Mouse (Mus musculus) thymus, postnatal 36 days (tissue): Measurements from ENCODE around the gene Atp8b5.
A peak's percentile ranks its signal among the peaks of the same experiment; 100 is the strongest.

ENCODE experiments used
- DNase-seq, 2 experiments: peaks; one replicate each; pipeline ENCODE4 v3.0.0; 2022; ENCODE audit warnings: mixed read lengths in 2 of 2

The Atp8b5 gene

DNA sequence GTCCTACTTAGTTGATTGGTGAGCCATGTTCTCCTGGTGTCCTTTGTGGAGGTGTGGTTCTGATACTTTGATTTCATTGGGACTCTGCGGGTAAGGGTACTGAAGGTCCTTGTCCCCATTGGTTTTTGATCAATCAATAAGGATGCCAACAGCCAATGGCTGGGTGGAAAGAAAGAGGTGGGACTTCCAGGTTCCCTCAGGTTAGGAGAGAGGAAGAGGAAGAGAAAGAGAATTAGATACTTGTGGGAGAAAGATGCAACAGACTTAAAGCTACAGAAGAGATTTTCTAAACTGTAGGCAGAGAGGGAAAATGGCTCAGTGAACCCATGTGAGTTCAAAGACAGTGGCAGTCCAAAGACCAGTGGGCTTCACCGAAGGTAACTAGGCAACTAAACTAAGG, 60.2 kb downstream of the Atp8b5 start:
- DNase-seq = no peak

DNA sequence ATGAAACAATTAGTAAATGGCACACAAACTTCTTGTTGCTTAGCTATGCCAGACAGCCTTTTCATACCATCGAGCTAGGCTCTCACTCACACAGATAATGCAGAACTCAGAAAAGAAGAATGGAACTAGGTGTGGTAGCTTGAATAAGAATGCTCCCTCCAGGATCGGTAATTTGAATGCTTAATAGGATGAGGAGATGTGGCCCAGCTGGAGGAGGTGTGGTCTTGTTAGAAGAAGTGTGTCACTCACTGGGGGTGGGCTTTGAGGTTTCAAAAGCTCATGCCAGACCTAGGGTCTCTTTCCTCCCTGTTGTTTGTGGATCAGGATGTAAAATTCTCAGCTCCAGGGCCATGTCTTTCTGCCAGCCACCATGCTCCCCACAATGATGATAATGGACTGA, 67.8 kb downstream of the Atp8b5 start:
- no peak for DNase-seq

DNA sequence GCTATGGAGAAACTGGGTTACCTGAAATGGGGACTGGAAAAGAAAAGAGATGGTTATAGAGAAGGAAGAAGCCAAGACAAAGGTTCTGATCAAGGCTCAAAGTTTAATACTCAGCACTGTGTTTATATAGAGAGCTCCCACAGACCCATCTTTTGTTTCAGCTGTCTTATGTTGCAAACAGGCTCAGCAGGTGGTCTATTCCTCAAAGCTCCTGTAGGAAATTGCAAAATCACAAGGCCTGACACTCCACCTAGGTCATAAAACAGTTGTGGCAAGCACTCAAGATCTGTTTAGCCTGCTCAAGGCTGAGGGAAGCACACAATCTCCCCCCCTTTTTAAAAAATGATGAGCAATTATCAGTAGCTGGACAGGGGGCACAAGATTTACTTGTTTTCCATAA, 69.2 kb downstream of the Atp8b5 start:
- DNase-seq = no peak

DNA sequence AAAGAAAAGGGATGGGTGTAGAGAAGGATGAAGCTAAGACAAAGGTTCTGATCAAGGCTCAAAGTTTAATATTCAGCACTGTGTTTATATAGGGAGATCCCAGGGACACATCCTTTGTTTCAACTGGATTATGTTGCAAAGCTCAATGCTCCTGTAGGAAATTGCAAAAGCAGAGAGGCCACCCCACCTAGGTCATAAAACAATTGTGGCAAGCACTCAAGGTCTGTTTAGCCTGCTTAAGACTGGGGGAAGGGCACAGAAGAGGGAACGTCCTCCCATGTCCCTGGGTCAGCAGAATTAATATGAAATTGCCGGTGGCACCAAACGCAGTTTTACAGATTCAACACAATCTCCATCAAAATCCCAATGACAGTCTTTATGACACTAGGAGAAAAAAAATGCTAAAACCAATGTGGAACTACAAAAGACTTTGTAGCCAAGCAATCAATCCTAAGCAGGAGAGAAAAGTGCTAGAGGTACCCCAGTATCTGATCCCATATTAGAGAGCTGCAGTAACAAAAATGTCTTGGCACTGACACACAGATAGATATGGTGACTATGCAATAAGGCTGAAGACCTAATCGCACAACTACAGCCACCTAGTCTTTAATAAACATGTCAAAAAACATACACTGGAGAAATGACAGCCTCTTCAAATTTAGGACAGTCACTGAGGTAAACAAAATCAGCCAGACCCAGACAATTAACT, 73.3 kb downstream of the Atp8b5 start:
- no peak for DNase-seq

DNA sequence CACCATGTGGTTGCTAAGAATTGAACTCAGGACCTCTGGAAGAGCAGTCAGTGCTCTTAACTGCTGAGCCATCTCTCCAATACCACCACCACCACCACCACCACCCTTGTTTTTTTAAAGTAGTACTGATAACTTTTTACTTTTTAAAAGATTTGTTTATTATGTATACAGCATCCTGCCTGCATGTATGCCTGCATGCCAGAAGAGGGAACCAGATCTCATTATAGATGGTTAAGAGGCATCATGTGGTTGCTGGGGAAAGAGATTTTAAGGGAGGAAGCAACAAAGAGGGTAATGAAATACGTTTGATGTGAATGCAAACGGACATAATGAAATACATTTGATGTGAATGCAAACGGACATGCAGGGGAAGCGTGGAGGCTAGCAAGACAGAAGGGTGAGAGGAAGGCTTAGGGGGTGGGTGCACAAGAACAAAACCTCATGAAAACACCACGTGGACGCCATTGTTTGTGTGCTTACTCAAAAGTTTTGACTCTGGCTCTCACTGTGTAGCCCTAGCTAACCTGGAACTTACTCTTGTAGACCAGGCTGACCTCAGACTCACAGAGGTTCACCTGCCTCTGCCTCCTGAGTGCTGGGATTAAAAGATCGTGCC, 74.4 kb downstream of the Atp8b5 start:
- DNase-seq = no peak

DNA sequence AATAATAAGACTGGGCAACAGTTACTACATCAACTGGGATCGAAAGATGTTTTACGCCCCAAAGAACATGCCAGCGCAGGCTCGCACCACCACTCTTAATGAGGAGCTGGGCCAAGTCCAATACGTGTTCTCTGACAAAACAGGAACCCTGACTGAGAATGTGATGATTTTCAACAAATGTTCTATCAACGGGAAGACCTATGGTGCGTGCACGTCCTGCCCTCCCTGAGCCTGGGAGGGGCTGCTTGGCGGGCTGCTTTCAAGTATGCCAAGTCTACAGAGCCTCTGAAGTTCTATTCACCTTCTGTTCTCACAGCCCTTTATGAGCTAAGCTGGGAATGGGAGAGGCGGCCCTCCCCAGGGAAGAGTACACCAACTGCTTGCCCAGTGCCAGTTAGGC, 75.5 kb downstream of the Atp8b5 start:
- no peak for DNase-seq

DNA sequence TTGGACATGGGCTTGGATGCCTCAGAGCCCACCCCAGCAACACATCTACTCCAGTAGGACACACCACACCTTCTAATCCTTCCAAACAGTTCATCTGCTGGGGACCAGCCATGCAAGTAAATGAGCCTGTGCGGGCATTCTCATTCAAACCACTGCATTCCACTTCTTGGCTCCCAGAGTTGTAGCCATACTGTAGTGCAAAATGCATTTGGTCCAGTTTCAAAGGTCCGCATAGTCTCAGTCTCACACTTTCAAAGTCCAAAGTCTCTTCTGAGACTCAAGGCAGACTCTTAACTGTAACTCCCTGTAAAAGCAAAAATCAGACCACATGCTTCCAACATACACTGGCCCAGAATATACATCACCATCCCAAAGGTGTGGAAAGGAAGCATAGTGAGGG, 78.0 kb downstream of the Atp8b5 start:
- no peak for DNase-seq

DNA sequence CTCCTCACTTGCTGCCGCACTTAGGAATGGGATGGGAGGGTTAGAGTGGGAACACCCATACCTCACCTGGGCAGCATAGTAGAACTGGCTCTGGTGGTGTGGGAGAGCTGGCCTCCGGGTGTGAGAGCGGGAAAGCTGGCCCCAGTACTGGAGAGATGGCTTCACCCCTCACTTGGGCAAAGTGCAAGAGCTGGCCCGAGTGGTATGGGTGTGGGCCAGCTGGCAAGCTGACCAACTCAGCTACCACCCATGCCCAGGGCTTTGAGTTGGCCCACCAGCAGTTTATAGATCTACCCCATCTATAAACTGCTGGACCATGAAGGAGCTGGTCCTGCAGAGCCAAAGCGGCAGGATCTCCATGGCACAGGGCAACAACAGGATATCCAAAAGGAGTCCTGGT, 82.2 kb downstream of the Atp8b5 start:
- DNase-seq = no peak

DNA sequence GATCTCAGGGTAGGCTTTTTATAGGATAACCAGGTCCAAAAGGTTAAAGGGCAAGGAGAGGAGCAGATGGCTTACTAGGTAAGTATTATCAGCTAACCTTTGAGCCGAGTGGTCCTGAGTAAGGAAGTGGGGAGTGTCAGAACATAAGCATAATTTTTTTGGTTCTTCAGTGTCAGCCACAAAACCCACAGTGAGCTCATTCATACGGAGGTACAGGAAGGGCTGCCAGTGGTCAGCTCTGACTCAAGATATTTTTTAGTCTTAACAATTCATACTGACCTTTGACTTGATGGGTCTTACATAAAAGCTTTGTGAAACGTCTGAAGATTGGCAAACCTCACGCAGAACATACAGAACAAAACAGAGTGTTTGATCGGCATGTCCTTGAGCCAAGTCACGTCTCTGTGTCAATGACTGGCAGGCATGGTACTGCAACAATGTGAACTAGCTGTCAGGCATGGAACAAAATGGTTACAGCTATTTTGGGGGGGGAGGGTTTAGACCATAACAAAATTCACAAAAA, 83.1 kb downstream of the Atp8b5 start:
- DNase-seq = no peak

DNA sequence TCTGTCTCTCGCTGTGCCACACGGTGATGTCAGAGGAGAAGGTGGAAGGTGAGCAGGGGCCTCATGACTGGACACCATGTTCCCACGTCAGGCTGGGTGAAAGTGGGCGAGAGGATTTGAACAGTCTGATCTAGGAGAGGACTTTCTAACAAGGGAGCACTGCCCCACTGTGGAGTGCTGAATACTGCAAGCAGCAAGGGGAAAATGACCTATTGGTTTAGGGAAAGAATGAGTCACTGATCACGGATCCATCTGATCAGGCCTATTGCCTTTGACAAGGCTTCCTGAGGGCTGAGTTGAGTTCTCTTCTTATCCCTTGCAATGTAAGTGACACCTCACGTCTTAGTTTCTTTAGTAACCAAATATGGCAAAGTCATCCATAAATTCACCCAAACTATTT, 86.7 kb downstream of the Atp8b5 start:
- no peak for DNase-seq

DNA sequence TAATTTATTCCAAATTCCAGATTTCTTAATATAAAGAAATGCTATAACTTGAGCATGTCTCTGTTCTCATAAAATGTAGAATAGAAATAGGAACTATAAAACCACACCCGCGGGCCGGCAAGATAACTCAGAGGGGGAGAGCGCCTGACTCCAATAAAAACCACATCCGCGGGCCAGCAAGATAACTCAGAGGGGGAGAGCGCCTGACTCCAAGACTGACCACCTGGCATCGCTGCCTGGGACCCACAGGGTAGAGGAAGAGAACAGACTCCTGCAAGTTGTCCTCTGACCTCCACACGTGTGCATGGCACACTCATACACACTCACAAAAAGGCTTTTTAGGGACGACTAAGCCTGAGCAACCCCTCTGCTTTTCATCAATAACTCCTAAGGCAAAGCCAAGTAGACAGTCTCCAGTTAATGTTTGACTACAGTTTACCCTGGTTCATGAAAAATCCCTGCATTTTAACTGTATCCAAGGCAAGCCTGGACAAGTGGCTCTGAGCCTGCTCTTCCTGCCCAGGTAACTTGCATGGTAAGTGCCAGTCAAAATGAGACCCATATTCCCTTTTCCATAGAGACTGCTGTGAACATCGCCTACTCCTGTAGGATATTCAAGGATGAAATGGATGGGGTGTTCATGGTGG, 98.1 kb downstream of the Atp8b5 start:
- no peak for DNase-seq

DNA sequence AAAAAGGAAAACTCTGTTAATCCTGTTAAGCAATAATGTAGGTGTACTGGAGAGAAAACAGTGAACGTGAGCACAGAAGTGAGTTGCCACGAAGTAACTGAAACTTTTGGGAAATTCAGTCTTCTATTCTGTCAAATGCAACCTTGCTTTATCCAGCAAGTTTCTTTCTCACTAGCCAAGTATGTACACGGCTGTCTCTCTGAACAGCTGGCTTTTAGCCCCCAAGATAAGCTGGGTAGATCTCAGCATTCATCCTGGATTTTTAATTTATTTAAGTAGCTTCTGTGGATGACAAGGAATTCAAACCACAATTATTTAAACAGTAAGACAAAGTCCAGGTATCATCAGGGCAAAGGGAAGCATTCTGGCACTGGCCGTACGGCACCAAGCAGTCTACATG, 100.3 kb downstream of the Atp8b5 start:
- DNase-seq = no peak

DNA sequence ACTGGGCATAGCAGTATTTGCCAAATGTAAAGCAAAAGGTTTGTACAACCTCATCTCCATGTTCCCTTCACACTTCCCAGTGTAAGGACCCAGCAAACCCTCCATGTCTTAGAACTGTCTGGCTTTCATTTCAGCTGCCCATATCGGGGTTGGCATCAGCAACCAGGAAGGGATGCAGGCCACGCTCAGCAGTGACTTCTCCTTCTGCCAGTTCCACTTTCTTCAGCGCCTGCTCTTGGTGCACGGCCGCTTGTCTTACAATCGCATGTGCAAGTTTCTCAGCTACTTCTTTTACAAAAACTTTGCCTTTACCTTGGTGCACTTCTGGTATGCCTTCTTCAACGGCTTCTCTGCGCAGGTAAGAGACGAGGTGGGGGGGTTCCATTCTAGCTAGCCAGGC, 100.8 kb downstream of the Atp8b5 start:
- DNase-seq = no peak

DNA sequence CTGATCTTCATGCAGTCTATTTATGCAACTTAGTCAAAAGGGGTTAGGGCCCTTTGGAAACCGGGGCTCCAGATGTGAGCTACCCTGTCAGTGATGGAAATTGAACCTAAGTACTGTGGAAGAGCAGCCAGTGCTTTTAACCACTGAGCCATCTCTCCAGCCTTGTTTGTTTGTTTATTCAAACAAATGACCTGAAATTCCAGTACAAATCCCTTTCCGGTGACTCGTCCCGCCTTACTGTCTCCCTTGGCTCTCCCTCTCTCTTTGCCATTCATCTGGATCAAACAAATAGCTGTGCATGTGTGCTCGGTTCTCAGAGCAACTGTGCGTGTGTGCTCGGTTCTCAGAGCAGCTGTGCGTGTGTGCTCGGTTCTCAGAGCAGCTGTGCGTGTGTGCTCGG, 104.4 kb downstream of the Atp8b5 start:
- no peak for DNase-seq

DNA sequence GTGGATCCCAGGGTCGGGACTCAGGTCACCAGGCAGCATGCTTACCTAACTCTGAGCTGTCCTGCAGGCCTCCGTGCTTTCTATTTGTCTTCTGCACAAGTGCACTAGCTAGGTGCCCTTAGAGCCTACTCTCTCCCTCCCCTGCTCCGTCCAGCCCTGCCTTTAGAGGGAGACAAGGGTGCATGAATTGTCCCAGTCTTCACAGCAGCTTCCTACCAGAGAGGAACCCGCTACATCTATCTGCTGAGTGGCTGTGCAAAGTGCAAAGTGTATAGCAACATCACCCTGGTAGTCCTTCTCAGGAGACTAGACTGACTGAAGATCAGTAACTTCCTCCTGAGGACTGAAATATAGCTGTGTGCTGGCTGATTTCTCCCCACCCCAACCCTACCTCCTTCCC, 105.2 kb downstream of the Atp8b5 start:
- DNase-seq = no peak

DNA sequence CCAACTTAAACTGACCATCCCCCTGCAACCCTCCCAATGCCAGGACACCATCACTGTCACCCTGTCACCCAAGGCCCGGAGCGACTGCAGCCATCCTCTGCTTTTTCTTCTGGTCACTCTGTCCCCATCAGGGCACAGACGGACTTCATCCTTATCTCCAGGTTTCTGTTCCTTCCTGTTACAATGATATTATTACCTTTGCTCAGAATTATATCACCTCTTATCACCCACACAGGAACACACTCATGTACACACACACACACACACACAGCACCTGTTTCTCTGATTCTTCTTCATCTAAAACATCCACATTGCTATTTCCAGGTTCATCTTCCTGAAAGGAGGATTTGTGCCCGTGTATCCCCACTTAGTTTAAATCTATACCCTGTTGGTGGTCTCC, 107.3 kb downstream of the Atp8b5 start:
- DNase-seq = no peak

DNA sequence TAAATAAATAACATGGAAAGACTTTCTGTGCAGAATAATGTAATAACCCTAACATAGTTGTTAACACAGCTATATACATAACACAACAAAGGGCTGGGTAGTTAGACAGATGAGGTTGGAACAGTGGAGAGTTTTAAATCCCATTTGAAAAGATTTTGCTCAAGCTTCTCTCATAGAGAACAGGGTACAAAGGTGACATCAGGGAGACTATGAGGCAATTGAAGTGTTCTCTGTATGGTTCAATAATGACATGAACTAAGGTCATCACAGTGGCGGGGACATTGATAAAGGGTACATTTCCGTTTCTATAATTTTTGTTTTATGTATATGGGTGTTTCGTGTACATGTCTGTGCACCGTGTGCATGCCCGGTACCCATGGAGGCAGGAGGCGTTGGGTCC, 112.6 kb downstream of the Atp8b5 start:
- no peak for DNase-seq

DNA sequence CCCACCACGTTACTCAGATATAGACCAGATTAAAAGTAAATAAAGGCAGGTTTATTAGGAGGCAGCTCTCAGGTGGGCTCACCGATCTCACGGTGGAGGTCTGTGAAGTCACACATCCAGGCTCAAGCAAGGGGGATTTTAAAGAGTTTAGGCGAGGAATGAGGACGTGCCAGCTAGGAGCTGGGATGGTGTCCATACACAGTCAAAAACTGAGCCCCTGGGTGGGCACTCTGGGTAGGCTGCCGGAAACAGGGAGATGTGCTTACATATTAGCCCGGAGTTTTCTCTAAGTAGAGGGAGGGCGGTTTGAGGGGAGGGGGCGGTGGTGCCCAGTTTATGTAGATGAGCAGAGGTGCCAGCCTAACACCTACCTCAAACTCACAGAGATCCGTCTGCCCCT, 114.0 kb downstream of the Atp8b5 start:
- no peak for DNase-seq

DNA sequence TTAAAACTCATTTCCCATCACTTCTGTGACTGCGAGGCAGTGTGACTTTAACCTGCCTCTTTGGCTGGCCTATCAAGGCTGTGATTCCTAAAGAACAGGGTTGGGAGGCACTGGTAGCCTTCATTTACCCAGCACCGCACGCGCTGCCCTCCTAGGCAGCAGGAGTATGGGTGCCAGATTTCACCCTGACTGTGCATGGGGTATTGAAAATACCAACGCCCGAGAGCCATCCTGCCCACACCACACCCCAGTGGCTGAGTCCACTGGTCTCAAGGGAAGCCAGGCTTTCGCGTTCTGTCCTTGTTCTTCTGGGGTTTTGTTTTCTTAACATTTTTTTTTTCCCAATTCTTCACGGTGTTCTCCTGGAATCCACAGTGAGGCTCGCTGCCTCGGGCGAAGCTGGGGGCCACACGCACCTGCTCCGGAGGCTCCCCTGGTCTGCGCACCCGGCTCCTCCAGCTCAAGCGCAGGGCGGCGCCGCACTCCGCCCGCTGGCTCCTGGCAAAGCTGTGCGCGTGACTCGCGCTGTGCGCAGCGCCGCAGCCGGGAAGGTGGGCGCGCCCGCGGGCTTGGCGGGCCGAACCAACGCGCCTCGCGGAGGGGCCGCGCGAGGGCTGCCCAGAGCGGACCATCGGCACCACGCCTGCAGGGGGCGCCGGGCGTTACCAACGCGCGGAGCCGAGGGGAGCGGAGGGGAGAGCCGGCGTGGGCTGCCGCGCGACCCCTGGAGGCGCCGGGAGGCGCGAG, 114.6 kb downstream of the Atp8b5 start, which contains the start of gene Rusc2:
TSS of gene Rusc2 (plus strand) at position 572 of the 747 bp plus-strand sequence.
- peak; percentile 73 to 77 for DNase-seq

DNA sequence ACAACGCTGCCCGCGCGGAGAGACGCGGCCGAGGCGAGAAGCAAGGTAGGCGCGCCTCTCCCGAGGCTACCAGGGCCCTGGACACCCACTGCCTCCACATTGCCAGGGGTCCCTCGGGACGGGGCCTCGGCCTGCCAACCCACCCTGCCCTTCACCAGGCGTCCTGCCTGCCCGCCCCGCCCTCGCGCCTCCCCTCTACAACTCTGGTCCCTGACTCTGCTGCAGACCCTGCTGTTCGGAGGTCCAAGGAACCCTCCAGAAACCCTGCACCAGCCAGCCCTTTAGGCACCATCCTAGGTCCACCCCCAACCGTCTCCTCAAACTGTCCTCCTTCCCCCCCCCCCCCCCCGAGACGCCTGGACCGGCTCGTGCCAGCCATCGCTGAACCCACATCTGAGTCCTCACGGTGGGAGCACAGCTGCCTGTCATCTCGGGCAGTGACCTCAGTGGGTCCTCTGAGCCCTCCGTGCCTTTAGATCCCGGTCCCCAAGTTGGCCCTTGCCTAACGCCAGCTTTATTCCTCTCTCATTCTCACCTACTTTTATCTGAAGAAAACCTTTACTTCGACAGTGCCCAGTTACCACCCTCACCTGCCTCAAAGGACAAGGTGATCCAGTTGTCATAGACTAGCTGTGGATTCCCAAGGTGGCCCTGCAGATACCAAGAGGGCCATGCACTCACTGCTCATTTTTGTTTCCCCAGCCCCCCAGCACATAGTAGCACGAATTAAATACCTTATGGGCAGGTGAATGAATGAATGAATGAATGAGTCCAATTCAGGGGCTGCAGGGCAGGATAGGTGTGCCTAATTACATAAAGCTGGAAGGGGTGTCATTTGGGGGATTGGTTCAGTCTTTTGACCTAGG, 115.4 kb downstream of the Atp8b5 start:
- DNase-seq = no peak

DNA sequence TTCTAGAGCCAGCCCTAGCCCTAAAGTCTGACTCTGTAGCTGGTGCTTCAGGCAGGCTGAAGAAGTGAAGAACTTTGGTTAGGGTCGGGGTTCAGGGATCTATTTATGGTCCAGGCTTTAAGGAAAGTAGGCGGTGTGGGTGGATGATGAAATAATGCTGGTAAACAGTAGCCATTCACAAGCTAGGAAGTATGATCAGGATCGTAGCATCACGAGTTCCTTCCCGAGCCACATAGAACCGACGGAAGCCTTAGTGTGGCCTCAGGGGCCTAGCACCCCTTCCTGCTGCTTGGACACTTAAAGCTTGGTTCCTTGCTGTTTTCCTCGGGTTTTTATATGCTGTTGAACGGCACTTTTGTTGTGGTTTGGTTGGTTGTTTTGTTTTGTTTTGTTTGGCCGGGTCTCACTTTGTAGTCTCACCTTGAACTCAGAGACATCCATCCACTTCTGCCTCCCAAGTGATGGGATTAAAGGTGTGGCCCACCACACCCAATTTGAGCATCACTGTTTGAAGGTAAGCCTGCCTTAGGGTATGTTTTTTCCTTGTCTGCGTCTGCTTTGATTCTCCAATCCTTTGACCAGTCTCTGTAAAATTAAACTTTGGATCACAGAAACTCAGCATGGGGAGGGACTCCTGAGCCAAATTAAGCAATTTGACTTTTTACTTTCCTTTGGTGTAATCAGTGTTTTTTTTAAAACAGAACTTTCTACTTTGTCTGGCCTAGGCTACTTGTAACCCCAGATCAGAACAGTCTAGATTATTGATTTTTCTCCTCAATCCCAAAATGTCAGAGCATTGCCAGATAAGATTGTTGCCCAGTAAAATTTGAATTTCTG, 116.5 kb downstream of the Atp8b5 start:
- no peak for DNase-seq

DNA sequence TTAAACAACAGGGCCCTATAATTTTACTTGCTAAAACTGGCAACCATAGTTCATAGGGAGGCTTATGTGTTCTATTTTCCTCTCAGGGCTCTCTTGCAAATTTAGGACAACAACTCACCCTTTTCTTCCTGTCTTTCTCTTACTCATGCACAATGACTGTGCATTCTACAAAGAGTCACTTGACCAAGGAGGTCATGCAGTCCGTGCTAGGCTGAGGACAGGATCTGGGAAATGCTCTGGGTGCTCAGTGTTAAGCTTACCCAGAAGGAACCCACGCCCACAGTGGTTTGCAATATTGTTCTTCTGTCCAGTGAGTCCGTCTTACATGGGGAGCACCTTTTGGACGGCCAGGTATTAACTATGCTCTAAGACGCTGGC, 117.1 kb downstream of the Atp8b5 start:
- no peak for DNase-seq
